Mouse (Mus musculus) mouse trophoblast stem cell (cell line): Measurements from ENCODE around the gene Tns3.

Source experiments
- in situ Hi-C, 2 experiments: fragments of 300-500 bp; cut with MseI, MboI; formaldehyde crosslinking; loops; 2 replicates in 1 of 2; 3 replicates in 1 of 2; pipeline ENCODE4 v1.15.1; 2025

Tns3 gene

GRCm38 (mm10) chr11:8481529-8481928, 182.8 kb downstream of the Tns3 start:
- in situ Hi-C loops = no loop called here

- in situ Hi-C loops = no loop called here
Observed at GRCm38 (mm10) chr11:8479858-8480257, 184.5 kb downstream of the Tns3 start.

GRCm38 (mm10) chr11:8479313-8479712, 185.0 kb downstream of the Tns3 start:
- in situ Hi-C loops = no loop called here

DNA sequence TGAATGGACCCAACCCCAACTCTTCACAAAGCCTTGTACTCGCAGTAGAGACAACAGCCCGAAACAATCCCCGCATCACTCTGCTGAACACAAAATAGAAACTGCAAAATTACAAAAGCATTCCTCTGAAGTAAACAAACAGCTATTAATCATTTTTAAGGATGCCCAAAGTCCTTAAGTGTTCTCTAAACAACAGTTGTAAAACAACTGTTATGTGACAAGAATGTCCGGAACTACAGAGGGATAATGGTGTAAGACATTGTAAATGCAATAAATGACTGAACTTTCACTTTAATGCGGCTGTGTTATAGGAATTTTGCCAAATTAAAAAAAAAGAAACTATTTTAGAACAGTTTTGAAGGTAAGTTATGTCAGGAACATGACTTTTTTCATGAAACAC, 190.7 kb downstream of the Tns3 start:
- in situ Hi-C loops = no loop called here

- in situ Hi-C loops = no loop called here
Observed at GRCm38 (mm10) chr11:8472439-8472838, 191.9 kb downstream of the Tns3 start.

DNA sequence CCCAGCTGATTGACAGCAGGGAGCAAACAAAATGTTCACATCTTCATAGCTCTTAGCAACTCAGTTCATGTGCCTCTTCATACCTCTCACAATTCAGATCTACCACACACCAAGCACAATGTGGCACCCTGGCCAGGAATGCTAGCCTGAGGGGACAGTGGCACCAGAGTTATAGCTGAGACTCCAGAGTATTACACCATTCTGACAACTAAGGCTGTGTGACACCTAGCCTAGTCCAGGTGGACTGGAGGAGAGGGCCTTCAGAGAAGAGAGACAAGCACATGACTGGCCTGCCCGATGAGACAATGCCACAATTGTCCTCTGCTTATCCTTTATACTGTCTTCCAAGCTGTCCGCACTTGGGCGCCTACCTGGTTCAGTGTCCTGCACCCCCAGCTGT, 192.8 kb downstream of the Tns3 start:
- in situ Hi-C loops = no loop called here

DNA sequence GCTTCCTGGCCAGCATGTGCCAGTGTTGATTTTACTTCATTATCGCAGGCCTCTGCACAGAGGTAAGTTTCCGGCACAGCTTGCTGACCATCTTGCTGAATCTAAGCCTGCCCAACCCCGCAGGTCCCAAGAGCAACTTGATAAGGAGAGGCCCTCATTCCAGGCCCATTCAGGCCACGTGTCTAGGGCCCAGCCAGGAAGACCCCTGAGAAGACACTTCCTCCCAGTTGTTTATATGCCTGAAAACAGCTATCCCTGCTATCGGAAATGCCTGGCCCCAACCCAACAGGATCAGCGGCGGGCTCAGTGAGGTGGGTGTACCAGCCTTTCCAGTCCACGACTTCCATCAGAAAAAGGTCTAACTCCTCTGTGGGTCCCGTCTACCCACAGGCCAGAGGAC, 194.8 kb downstream of the Tns3 start:
- in situ Hi-C loops = no loop called here

GRCm38 (mm10) chr11:8468161-8469091, 195.9 kb downstream of the Tns3 start:
- in situ Hi-C loops = no loop called here

- in situ Hi-C loops = no loop called here
Observed at GRCm38 (mm10) chr11:8467403-8468160, 196.8 kb downstream of the Tns3 start.

GRCm38 (mm10) chr11:8463866-8464265, 200.5 kb downstream of the Tns3 start:
- in situ Hi-C loops = no loop called here

DNA sequence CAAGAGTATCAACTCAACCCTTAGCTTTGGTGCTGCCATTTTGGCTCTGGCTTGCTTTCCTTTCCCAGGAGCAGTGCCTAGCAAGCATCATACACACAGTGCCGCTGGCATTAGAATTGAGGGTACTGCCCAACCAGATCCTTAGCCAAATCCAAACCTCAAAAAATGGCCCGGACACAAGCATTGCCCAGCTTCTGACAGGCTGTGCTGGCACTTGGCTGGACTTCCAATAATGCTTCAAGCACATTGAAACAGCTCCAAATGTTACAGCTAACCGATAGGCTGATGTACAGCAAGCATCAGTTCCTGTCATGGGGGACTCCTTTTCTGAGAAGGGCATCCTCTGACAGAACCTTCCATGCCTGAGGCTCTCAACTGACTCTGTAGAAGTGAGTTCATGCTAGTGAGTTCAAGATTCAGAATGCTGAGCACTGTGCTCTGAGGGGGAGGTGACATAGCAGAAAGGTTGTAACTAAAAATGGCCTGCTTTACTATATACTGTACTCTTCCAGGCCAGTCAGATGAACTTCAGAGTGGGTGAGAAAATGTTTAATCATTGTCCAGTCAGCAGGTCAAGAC, 201.4 kb downstream of the Tns3 start:
- in situ Hi-C loops = no loop called here

DNA sequence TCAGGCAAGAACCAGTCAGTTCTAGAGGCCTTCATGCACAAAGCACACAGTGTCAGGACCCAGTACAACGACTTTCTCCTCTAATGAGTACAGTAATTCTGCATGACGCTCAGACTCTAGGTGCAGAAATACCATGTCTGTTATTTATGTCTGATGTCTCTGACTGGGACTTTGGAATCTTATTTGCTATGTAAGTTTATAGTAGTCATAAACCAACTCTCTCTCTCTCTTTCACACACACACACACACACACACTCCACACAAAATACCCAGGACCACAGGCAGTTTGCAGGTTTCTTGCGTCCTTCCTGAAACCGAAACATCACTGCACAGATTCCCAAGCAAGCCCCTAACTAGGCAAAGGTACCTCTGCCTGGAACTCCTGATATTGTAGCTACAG, 203.5 kb downstream of the Tns3 start:
- in situ Hi-C loops = no loop called here

GRCm38 (mm10) chr11:8457951-8458350, 206.4 kb downstream of the Tns3 start:
- in situ Hi-C loops = no loop called here

DNA sequence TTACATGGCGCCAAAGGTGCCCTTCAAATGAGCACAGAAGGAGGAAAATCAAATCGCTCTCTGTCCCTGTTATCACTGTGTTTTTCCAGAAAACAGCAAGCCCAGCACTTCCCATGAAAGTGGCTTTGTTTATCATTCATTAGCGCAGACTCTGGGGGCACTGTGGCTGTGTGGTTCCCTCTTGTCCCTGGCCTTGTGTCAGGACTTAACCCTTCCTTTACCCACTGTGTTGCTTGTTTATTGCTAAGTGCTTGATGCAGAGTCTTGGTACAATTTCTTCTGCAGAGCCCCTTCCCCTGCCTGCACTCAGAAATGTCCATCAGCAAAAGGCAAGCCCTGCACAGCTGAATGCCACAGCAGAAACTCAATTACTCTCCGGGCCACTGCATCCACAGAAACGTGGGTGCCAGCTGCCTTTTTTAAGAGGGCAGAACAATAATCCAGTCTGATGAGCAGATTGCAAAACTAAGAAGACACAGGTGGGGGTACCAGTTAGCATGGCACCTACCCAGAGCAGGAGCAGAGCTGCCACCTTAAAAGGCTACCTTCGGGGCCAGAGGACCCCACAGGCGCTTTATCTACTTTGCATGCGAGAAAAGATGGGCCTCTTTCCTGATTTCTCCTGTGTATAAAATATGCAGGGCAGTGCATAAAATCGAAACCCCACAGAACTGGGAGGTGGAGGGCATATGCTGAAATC, 207.6 kb downstream of the Tns3 start:
- in situ Hi-C loops = no loop called here

DNA sequence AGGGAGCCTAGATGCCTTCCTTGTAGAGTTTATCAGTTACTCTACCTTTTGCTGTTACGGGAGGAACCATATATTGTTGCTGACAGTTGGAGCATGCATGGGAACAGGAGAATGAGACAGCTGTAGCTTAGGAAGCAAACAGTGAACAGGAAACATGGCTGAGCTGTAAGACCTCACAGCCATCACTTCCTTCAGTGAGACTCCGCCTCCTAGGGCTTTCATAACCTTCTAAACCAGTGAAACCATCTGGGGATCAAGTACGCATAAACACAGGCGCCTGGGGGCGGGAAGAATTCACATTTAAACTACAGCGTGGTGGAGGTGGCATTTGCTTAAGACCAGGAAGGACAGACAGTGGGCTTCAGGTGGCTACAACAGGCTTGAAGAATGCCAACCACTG, 208.7 kb downstream of the Tns3 start:
- in situ Hi-C loops = no loop called here

GRCm38 (mm10) chr11:8453252-8453651, 211.1 kb downstream of the Tns3 start:
- in situ Hi-C loops = no loop called here

- in situ Hi-C loops = no loop called here
Observed at GRCm38 (mm10) chr11:8451597-8452201, 212.6 kb downstream of the Tns3 start.

GRCm38 (mm10) chr11:8450540-8450939, 213.8 kb downstream of the Tns3 start:
- in situ Hi-C loops = no loop called here

DNA sequence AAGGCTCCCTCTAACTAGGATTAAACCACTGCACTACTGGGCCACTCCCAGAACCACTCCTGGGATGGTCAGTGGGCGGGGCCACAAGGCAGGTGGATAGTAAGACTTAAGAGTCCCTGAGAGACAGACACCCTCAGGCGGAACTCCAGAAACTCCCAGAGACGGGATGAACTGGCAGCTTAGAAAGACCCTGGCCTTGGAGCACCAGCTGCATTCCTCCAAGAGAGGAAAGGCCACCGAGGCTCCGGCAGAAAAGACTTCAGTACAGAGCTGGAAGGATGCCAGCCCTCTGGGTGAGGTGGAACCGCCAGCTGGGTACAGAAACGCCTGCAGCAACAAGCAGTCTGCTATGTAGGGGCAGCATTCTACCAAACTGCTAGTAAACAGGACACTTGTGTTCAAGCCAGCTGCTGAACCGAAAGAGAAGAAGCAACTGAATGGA, 218.4 kb downstream of the Tns3 start:
- in situ Hi-C loops = no loop called here

DNA sequence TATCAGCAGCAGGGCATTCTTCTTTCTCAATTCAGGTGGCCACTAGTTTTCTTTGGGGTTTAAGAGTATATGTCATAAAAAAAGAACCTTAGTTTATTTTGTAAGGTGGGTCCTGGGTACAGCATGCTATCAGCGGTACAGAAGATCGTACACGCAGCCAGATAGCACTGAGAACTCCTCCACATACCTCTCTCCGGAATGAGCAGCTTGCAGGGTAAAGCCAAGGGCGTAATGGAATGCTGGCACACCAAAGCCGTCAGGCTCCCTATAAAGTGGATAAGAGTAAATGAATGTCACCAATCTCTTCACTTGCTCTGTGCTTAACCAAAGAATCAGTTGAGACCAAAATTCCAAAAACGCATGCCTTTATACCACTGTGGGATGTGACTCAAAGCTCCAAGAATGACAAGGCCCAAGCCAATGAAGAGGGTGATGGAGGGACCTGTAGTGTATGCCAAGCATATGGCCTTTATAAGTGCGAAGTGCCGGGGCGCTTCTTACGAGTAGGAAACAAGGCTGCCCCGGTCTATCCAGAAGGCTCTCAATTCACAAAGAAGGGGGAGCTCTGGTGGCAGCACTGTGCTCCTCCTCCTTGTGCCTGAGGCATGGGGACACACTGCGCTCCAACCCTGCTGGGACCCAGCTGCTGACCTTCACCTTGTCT, 219.4 kb downstream of the Tns3 start:
- in situ Hi-C loops = no loop called here
